Mouse (Mus musculus) cerebellum, adult 2 months (tissue): ENCODE data around the gene Pip5k1a.

Experiments used
- CTCF ChIP-seq: fragments of 200-500 bp; IDR thresholded peaks from 2 replicates; pipeline ENCODE4 v1.5.1; 2011; ENCODE audit warnings: low read depth, mild to moderate bottlenecking, control low read depth, low read length, moderate library complexity, borderline replicate concordance; ENCODE audit not compliant: insufficient read depth
- POLR2A ChIP-seq: fragments of 200-500 bp; IDR thresholded peaks from 2 replicates; pipeline ENCODE4 v1.6.1; 2011; ENCODE audit warnings: low read length, control low read depth, borderline replicate concordance; ENCODE audit not compliant: insufficient read depth

DNA sequence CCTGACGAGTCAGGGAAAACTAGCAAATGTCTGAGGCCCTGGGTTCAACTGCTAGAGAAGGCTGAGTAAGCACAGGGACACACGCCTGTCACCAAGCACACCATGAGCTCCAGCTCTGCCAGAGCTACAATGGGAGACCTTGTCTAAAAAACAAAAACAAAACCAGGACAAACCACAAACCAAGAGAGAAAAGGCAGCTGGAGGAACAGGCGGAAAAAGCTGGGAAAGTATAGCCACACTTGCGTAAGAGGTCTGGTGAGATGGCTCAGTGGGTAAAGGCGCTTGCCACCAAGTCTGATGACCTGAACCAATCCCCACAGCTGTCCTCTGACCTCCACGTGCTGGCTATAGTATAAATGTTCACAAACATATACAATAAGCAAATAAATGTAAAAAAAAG lies 40.6 kb downstream of the Pip5k1a start:
- TF ChIP-seq CTCF (no peak), POLR2A (no peak)
